Mouse (Mus musculus) midbrain, embryonic 16.5 days (tissue): ENCODE data around the gene Mtfp1. TPM values are rescaled to one million over a fixed set of nuclear protein-coding genes. Genes with fewer than 3 reads are reported as not detected.

Source experiments
- ATAC-seq: fragments of 200-750 bp; cut with Nextera tagmentation; 2 replicates; pipeline ENCODE4 v1.8.0; 2017; ENCODE audit warnings: moderate TSS enrichment
- H3K27ac ChIP-seq: fragments of 300-500 bp; sonication (generic); 2 replicates; pipeline ENCODE4 v1.5.1; 2014; ENCODE audit warnings: mild to moderate bottlenecking, low read length, mixed read lengths
- H3K27me3 ChIP-seq: fragments of 300-500 bp; sonication (generic); 2 replicates; pipeline ENCODE4 v1.6.1; 2014; ENCODE audit warnings: low read depth, low read length, mixed read lengths; ENCODE audit not compliant: control insufficient read depth, insufficient read depth
- H3K36me3 ChIP-seq: fragments of 300-500 bp; sonication (generic); 2 replicates; pipeline ENCODE4 v1.6.1; 2014; ENCODE audit warnings: mild to moderate bottlenecking, low read length, moderate library complexity, mixed read lengths; ENCODE audit not compliant: control insufficient read depth, insufficient read depth
- H3K4me1 ChIP-seq: fragments of 300-500 bp; sonication (generic); 2 replicates; pipeline ENCODE4 v1.6.1; 2014; ENCODE audit warnings: mild to moderate bottlenecking, low read length, mixed read lengths; ENCODE audit not compliant: control insufficient read depth, insufficient read depth
- H3K4me2 ChIP-seq: fragments of 300-500 bp; sonication (generic); 2 replicates; pipeline ENCODE4 v1.6.1; 2014; ENCODE audit warnings: mild to moderate bottlenecking, low read length, mixed read lengths
- H3K4me3 ChIP-seq: fragments of 300-500 bp; sonication (generic); 2 replicates; pipeline ENCODE4 v1.5.1; 2014; ENCODE audit warnings: low read depth, mild to moderate bottlenecking, low read length, moderate library complexity, mixed read lengths
- H3K9ac ChIP-seq: fragments of 300-500 bp; sonication (generic); 2 replicates; pipeline ENCODE4 v1.6.1; 2014; ENCODE audit warnings: low read depth, low read length, mixed read lengths
- H3K9me3 ChIP-seq: fragments of 300-500 bp; sonication (generic); replicated peaks from 2 replicates; pipeline ENCODE4 v1.6.1; 2014; ENCODE audit warnings: mild to moderate bottlenecking, low read length, mixed read lengths; ENCODE audit not compliant: control insufficient read depth, poor library complexity, severe bottlenecking
- WGBS: fragments of 180-500 bp; shearing (Covaris S2); extraction: QIAGEN DNeasy Blood & Tissue Kit; methylation state at CpG from one replicate; pipeline ENCODE4 v1.1.7; 2014; 5-methylcytosine and 5-hydroxymethylcytosine counted together
- polyA plus RNA-seq: library from polyadenylated mRNA; unstranded; fragments of >200 nt; fragmentation: Nextera tagmentation; extraction: Ambion mirVana; gene quantifications from 2 replicates; pipeline ENCODE4 v1.2.1, GENCODE M21; 2015

Mtfp1 gene
- polyA plus RNA-seq, 1 experiment from 2014 or later = 14.4 TPM

DNA sequence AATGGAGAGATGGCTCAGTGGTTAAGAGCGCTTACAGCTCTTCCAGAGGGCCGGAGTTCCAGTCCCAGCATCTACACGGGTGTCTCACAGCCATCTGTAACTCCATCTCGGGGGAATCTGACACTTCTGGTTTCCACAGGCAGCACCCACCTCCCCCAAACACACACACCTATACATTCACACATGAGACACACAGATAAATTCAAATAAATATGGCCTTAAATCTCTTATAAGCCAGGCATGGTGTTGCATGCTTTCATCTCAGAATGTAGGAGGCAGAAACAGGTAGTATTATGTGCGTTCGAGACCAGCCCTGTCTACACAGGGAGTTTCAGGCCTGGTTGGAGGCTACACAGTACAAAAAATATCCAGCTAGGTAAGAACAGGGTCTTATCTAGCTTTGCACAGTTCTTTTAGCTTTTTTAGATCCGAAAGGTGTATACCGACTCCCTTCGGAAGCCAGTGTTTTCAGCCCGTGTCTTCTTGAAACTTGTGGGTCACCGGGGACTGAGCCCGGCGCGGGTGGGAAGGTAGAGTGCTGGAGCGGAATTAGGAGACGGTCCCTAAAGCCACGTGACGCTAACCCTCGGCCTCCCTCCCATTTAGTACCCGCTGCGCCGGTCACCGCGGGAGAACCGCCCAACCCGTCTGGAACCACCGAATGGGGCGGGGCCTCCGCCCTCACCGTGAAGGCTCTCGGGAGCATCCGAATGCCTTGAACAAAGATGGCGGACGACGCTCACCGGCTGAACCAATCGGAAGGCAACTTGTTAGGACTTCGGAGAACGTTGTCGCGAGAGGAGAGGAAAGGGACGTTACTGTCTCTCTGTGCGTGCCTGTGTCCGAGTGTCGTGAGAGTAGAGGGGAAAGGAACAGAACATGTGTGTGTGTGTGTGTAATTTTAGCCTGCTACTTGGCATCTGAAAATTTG lies 1.1 kb upstream of the Mtfp1 start:
- peak overlapping the region; percentile 42 for H3K4me3 ChIP-seq
- H3K9me3 ChIP-seq = no peaks in the 10 kb centered on the region
- peak overlapping the region; percentile 96 for H3K4me2 ChIP-seq
- H3K27me3 ChIP-seq = no peaks in the 10 kb centered on the region
- peak; percentile 95 for ATAC-seq
- H3K36me3 ChIP-seq = peaks cover 6% of the 10 kb centered on the region
- H3K9ac ChIP-seq = peak overlapping the region; percentile 82
- 3% methylated on average over 45 of the region's 45 CpGs for WGBS
- peak overlapping the region; percentile 87 for H3K27ac ChIP-seq
- peaks cover 24% of the 10 kb centered on the region for H3K4me1 ChIP-seq

DNA sequence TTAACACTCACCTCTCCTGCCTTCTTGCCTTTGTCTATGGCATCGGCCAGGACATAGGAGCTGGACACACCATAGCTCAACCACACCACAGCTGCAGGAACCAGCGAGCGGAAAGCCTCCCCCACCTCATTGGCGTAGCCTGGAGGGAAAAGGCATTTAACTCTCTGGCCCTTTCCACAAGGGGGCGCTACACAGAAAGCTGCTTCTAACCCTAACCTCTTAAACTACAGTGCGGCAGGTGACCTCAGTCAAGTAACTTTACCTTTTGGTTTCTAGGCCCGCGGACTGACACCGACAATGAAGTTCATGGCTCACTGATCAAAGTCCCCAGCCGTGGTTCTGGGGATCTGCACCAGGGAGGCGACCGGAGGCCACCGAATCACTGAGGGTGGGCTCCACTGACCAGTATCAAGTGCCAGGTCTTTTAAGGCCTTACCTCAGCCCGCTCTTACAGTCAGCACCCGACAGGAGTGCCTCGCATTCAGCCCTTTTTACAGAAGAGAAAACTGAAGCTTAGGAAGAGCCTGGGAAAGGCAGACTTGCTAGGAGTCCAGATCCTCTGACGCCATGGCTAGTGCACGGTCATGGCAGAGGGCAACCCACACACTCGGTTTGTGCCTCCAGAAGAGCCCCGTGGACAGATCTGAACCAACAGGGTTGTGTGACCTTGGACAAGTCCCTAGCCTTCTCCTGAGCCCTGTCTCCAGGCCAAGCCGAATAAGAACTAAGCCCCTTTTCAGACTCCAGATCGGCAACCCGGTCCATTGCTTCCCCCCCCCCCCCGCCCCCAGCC lies 671 bp downstream of the Mtfp1 start:
- WGBS = 7% methylated on average over 23 of the region's 24 CpGs

DNA sequence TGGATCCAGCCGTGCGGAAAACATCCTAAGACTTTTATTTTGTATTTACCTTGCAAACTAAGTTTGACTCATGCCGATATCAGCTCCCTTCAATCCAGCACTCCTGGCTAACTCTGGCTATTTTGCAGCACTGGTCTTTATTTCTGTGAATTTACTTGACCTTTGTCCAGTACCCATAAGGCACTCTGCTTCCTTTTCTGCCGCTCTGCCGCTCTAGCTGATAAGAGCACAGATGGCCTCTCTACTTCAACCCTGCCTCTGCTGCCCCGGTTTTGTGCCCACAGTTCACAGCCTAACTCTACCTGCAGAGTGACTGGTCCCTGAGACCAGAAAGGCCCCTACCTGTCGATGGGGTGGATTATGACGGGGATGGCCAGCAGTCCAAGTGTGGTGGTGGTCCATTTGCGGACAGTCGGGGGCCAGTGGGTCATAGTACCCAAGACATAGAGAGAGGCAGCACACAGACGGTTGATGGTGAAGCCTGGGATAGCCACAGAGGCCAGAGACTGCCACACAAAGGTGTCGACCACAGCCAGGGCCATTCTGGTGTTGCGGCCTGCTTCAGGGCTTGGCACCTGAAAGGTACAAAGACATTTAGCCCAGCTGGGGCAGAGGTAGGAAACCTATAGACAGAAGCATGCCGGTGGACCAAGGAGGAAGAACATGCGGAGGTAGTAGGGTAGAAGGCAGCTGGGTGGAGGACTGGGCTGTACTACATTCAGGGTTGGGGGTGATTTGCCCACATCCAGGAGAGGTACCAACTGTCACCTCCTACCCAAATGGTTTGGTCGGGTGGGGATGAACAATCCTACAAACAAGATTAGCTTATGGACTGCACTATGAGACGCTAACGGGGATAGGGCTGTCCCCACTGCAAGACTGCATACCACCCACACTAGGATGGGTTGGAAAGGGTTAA lies 1.5 kb downstream of the Mtfp1 start:
- no peak overlapping the region for H3K9ac ChIP-seq
- no peaks in the 10 kb centered on the region for H3K27me3 ChIP-seq
- peaks cover 12% of the 10 kb centered on the region for H3K36me3 ChIP-seq
- H3K9me3 ChIP-seq = no peaks in the 10 kb centered on the region
- no peak for ATAC-seq
- peaks cover 24% of the 10 kb centered on the region for H3K4me1 ChIP-seq
- H3K27ac ChIP-seq = no peak overlapping the region
- H3K4me3 ChIP-seq = peak overlapping the region; percentile 55
- 85% methylated on average over 18 of the region's 18 CpGs for WGBS
- H3K4me2 ChIP-seq = peak overlapping the region; percentile 96

More for the DNA sequence above, 671 bp downstream of the Mtfp1 start:
- H3K27me3 ChIP-seq = no peaks in the 10 kb centered on the region
- H3K4me2 ChIP-seq = peak overlapping the region; percentile 96
- peaks cover 24% of the 10 kb centered on the region for H3K4me1 ChIP-seq
- H3K9ac ChIP-seq = peak overlapping the region; percentile 68
- peaks cover 12% of the 10 kb centered on the region for H3K36me3 ChIP-seq
- no peaks in the 10 kb centered on the region for H3K9me3 ChIP-seq
- ATAC-seq = no peak
- H3K27ac ChIP-seq = peak overlapping the region; percentile 69
- peak overlapping the region; percentile 55 for H3K4me3 ChIP-seq

DNA sequence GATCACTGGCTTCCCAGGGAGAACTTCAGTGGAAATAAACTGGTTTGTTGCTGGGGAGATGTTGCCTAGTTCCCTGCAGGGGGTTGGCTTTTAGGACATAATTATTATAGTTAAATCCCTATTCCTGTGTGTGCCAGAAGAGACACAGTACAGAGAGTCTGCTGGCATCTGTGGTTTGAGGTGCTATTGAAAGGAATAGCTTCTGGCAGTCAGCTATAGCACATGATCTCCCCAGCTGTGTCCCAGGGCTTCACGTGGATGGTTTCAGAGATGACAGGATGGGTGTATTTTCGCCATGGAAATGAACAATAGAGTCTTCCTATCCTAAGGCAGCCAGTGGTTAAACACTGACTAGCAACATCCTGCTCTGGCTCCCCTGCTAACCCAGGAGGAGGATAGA lies 8.0 kb downstream of the Mtfp1 start:
- no peak overlapping the region for H3K9ac ChIP-seq
- H3K9me3 ChIP-seq = no peaks in the 10 kb centered on the region
- H3K36me3 ChIP-seq = peaks cover 12% of the 10 kb centered on the region
- H3K27ac ChIP-seq = no peak overlapping the region
- WGBS = 40% methylated on average over 2 of the region's 2 CpGs
- no peaks in the 10 kb centered on the region for H3K4me1 ChIP-seq
- H3K4me3 ChIP-seq = no peak overlapping the region
- 0 out of 2 replicates have a peak, but pooled peaks have one; percentile 8 for ATAC-seq
- H3K27me3 ChIP-seq = no peaks in the 10 kb centered on the region
- H3K4me2 ChIP-seq = no peak overlapping the region

DNA sequence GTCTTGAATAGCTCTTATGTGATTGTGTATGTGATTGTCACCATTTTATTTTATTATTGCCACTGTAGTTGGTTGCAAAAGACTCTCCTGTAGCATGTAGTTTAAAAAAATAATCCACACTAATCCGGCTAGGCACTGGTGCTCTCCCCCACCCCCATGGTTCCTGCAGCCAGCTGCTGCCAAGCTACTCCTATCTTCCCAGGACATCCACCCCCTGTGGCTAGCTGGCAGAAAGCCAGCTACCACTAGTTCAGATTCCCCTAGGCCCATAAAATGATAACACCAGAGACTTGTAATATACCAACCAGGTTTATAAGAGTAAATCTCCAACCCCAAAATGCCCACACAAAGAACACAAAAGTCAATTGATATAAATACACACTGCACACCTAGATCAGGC lies 9.0 kb downstream of the Mtfp1 start:
- WGBS = 36% methylated on average over 1 of the region's 1 CpGs
- Histone ChIP-seq H3K4me1 (no peaks in the 10 kb centered on the region), H3K9me3 (no peaks in the 10 kb centered on the region), H3K36me3 (peaks cover 5% of the 10 kb centered on the region), H3K4me2 (no peak overlapping the region), H3K4me3 (no peak overlapping the region), H3K27ac (no peak overlapping the region), H3K27me3 (no peaks in the 10 kb centered on the region), H3K9ac (no peak overlapping the region)
- ATAC-seq = no peak

DNA sequence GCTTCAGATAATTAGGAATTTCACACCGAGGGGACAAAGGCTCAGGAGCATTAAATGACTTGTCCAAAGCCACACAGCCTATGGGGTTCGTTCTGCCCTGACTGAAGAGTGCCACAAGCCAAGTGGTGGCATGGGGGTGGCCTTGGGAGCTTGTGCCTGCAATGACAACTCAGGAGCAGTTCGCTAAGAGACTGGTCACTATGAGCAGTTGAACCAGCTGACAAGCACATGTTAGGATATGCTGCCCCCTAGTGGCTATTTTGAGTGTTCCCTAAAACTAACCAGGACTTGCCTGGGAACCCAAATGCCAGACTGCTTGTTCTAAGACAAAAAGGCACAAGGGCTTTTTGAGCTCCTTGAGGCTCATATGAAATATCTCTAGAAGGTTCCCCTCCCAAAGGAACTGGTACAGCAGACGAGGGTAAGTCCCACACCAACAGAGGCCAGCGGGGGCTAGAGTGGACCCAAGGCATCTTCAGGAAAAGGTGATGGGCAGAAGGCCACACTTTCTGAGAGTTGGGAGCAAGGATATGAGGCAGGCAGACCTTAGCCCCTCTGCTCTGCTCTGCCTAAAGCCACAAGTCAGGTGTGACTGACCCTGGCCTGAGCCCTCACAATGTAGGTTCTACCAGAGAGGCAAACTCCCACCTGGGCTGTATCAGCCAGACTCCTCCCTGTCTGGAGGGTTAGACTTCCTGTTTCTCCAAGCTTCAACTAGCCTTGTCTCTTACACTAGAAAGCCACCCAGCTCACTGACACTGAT lies 11.7 kb downstream of the Mtfp1 start:
- peak; percentile 36; the same call in 1 of the 2 replicates for ATAC-seq
- no peaks in the 10 kb centered on the region for H3K9me3 ChIP-seq
- WGBS = 33% methylated on average over 5 of the region's 5 CpGs

DNA sequence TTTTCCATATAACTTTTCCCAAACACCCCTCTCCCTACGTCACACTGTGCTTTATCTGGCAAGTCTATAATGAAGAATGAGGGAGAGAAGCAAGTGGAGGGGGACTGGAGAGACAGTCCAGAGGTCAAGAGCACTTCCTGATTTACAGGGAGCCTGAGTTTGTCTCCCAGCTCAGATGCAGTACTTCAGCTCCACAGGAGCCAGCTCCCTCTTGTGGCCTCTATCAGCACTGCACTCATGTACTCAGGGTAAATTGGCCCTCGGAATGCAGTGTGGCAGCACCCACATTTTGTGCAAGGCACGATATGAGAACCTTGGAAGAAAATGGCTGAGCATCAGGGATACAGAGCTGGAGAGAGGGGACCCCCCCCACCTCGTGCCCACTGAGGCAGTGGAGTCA lies 15.0 kb downstream of the Mtfp1 start:
- Histone ChIP-seq H3K9me3 (no peaks in the 10 kb centered on the region), H3K27ac (no peak overlapping the region), H3K9ac (no peak overlapping the region), H3K27me3 (0 out of 2 replicates have a peak, but pooled peaks cover 3% of the 10 kb centered on the region), H3K4me1 (no peaks in the 10 kb centered on the region), H3K4me2 (no peak overlapping the region), H3K4me3 (no peak overlapping the region), H3K36me3 (no peaks in the 10 kb centered on the region)
- 12% methylated on average over 4 of the region's 4 CpGs for WGBS
- no peak for ATAC-seq

More for the DNA sequence above, 11.7 kb downstream of the Mtfp1 start:
- Histone ChIP-seq H3K4me3 (no peak overlapping the region), H3K4me1 (no peaks in the 10 kb centered on the region), H3K9ac (no peak overlapping the region), H3K27me3 (no peaks in the 10 kb centered on the region), H3K36me3 (no peaks in the 10 kb centered on the region), H3K27ac (no peak overlapping the region), H3K4me2 (no peak overlapping the region)
